Mouse (Mus musculus): ENCODE data around the gene Pold2. TPM values are rescaled to one million over a fixed set of nuclear protein-coding genes. Genes with fewer than 3 reads are reported as not detected.

The Pold2 gene
- polyA plus RNA-seq, 1 experiment from 2014 or later: 58.8 TPM

GRCm38 (mm10) chr11:5841751-5842150, 36.3 kb downstream of the Pold2 start:
- ATAC-seq (ENCODE audit: insufficient read depth): no peak
- no peaks in the 10 kb centered on the region for H3K36me3 ChIP-seq (replicated peaks)

GRCm38 (mm10) chr11:5840346-5840745, 37.7 kb downstream of the Pold2 start:
- no peak overlapping the region for H3K27ac ChIP-seq (replicated peaks)
- H3K4me1 ChIP-seq (replicated peaks): peaks cover 22% of the 10 kb centered on the region
- H3K27me3 ChIP-seq: no peaks in the 10 kb centered on the region
- H3K36me3 ChIP-seq (replicated peaks): no peaks in the 10 kb centered on the region
- H3K9ac ChIP-seq: no peak overlapping the region
- 70% methylated on average over 7 of the region's 7 CpGs for WGBS (ENCODE audit: insufficient replicate concordance)
- H3K4me2 ChIP-seq: no peak overlapping the region
- no peak overlapping the region for H3K4me3 ChIP-seq (replicated peaks)
- ATAC-seq (ENCODE audit: insufficient read depth): no peak
- H3K9me3 ChIP-seq (replicated peaks): no peaks in the 10 kb centered on the region

More at GRCm38 (mm10) chr11:5841751-5842150, 36.3 kb downstream of the Pold2 start:
- Histone ChIP-seq H3K9ac (no peak overlapping the region), H3K4me1 (replicated peaks) (peaks cover 14% of the 10 kb centered on the region), H3K27me3 (no peaks in the 10 kb centered on the region), H3K9me3 (replicated peaks) (no peaks in the 10 kb centered on the region), H3K4me2 (no peak overlapping the region), H3K4me3 (replicated peaks) (no peak overlapping the region), H3K27ac (replicated peaks) (no peak overlapping the region)
- 65% methylated on average over 2 of the region's 2 CpGs for WGBS (ENCODE audit: insufficient replicate concordance)

GRCm38 (mm10) chr11:5837251-5838246, 40.5 kb downstream of the Pold2 start, which contains the start of gene Polm:
Gene Polm (minus strand): TSS chr11:5838016.
- peaks cover 5% of the 10 kb centered on the region; the same call in 1 of the 2 replicates for H3K36me3 ChIP-seq (replicated peaks)
- H3K9me3 ChIP-seq (replicated peaks): no peaks in the 10 kb centered on the region
- 1% methylated on average over 63 of the region's 63 CpGs for WGBS (ENCODE audit: insufficient replicate concordance)
- peaks cover 22% of the 10 kb centered on the region for H3K4me1 ChIP-seq (replicated peaks)
- ATAC-seq (ENCODE audit: insufficient read depth): peak; percentile 95
- peak within 1 kb of the TSS; percentile 73 for H3K4me3 ChIP-seq (replicated peaks)
- peak within 1 kb of the TSS; percentile 71 for H3K9ac ChIP-seq
- H3K27me3 ChIP-seq: no peaks in the 10 kb centered on the region
- H3K27ac ChIP-seq (replicated peaks): peak within 1 kb of the TSS; percentile 74
- peak within 1 kb of the TSS; percentile 97 for H3K4me2 ChIP-seq

- 88% methylated on average over 1 of the region's 1 CpGs for WGBS (ENCODE audit: insufficient replicate concordance)
- peaks cover 5% of the 10 kb centered on the region; the same call in 1 of the 2 replicates for H3K36me3 ChIP-seq (replicated peaks)
- no peaks in the 10 kb centered on the region for H3K9me3 ChIP-seq (replicated peaks)
- ATAC-seq (ENCODE audit: insufficient read depth): no peak
- no peaks in the 10 kb centered on the region for H3K27me3 ChIP-seq
- H3K27ac ChIP-seq (replicated peaks): no peak overlapping the region
- H3K4me2 ChIP-seq: 0 out of 2 replicates have a peak overlapping the region, but pooled peaks have one; percentile 10
- H3K9ac ChIP-seq: no peak overlapping the region
- no peak overlapping the region for H3K4me3 ChIP-seq (replicated peaks)
- peaks cover 22% of the 10 kb centered on the region for H3K4me1 ChIP-seq (replicated peaks)
Observed at GRCm38 (mm10) chr11:5836126-5836525, 42.0 kb downstream of the Pold2 start.

- H3K9me3 ChIP-seq (replicated peaks): no peaks in the 10 kb centered on the region
- H3K4me1 ChIP-seq (replicated peaks): peaks cover 22% of the 10 kb centered on the region
- WGBS (ENCODE audit: insufficient replicate concordance): 78% methylated on average over 7 of the region's 7 CpGs
- no peak overlapping the region for H3K4me2 ChIP-seq
- H3K4me3 ChIP-seq (replicated peaks): no peak overlapping the region
- no peaks in the 10 kb centered on the region for H3K27me3 ChIP-seq
- ATAC-seq (ENCODE audit: insufficient read depth): no peak
- no peak overlapping the region for H3K9ac ChIP-seq
- peaks cover 10% of the 10 kb centered on the region; the same call in 1 of the 2 replicates for H3K36me3 ChIP-seq (replicated peaks)
- no peak overlapping the region for H3K27ac ChIP-seq (replicated peaks)
Observed at GRCm38 (mm10) chr11:5835057-5835456, 43.0 kb downstream of the Pold2 start.

- Histone ChIP-seq H3K27me3 (no peaks in the 10 kb centered on the region), H3K9ac (no peak overlapping the region), H3K27ac (replicated peaks) (no peak overlapping the region), H3K4me2 (no peak overlapping the region), H3K36me3 (replicated peaks) (peaks cover 10% of the 10 kb centered on the region; the same call in 1 of the 2 replicates), H3K4me1 (replicated peaks) (peaks cover 24% of the 10 kb centered on the region), H3K9me3 (replicated peaks) (no peaks in the 10 kb centered on the region), H3K4me3 (replicated peaks) (no peak overlapping the region)
- WGBS (ENCODE audit: insufficient replicate concordance): 70% methylated on average over 9 of the region's 9 CpGs
- ATAC-seq (ENCODE audit: insufficient read depth): no peak
Observed at GRCm38 (mm10) chr11:5834506-5834905, 43.6 kb downstream of the Pold2 start.

GRCm38 (mm10) chr11:5829327-5829726, 48.8 kb downstream of the Pold2 start:
- no peaks in the 10 kb centered on the region for H3K27me3 ChIP-seq
- peaks cover 22% of the 10 kb centered on the region for H3K36me3 ChIP-seq (replicated peaks)
- H3K4me3 ChIP-seq (replicated peaks): no peak overlapping the region
- ATAC-seq (ENCODE audit: insufficient read depth): no peak
- H3K4me2 ChIP-seq: no peak overlapping the region
- 69% methylated on average over 12 of the region's 12 CpGs for WGBS (ENCODE audit: insufficient replicate concordance)
- H3K27ac ChIP-seq (replicated peaks): no peak overlapping the region
- H3K9ac ChIP-seq: no peak overlapping the region
- no peaks in the 10 kb centered on the region for H3K9me3 ChIP-seq (replicated peaks)
- peaks cover 10% of the 10 kb centered on the region for H3K4me1 ChIP-seq (replicated peaks)

GRCm38 (mm10) chr11:5828509-5829191, 49.4 kb downstream of the Pold2 start:
- Histone ChIP-seq H3K36me3 (replicated peaks) (peaks cover 21% of the 10 kb centered on the region), H3K27ac (replicated peaks) (no peak overlapping the region), H3K9ac (no peak overlapping the region), H3K9me3 (replicated peaks) (no peaks in the 10 kb centered on the region), H3K4me1 (replicated peaks) (peaks cover 10% of the 10 kb centered on the region), H3K27me3 (no peaks in the 10 kb centered on the region), H3K4me2 (no peak overlapping the region), H3K4me3 (replicated peaks) (no peak overlapping the region)
- no peak for ATAC-seq (ENCODE audit: insufficient read depth)
- WGBS (ENCODE audit: insufficient replicate concordance): 76% methylated on average over 11 of the region's 11 CpGs

- ATAC-seq (ENCODE audit: insufficient read depth): no peak
- Histone ChIP-seq H3K4me2 (no peak overlapping the region), H3K9me3 (replicated peaks) (no peaks in the 10 kb centered on the region), H3K36me3 (replicated peaks) (peaks cover 18% of the 10 kb centered on the region), H3K27me3 (no peaks in the 10 kb centered on the region), H3K4me3 (replicated peaks) (no peak overlapping the region), H3K27ac (replicated peaks) (no peak overlapping the region), H3K4me1 (replicated peaks) (peaks cover 10% of the 10 kb centered on the region), H3K9ac (no peak overlapping the region)
- WGBS (ENCODE audit: insufficient replicate concordance): 66% methylated on average over 5 of the region's 5 CpGs
Observed at GRCm38 (mm10) chr11:5827931-5828330, 50.2 kb downstream of the Pold2 start.

- H3K27me3 ChIP-seq: no peaks in the 10 kb centered on the region
- ATAC-seq (ENCODE audit: insufficient read depth): no peak
- no peak overlapping the region for H3K27ac ChIP-seq (replicated peaks)
- peaks cover 13% of the 10 kb centered on the region for H3K36me3 ChIP-seq (replicated peaks)
- no peak overlapping the region for H3K9ac ChIP-seq
- H3K4me3 ChIP-seq (replicated peaks): no peak overlapping the region
- no peak overlapping the region for H3K4me2 ChIP-seq
- no peaks in the 10 kb centered on the region for H3K9me3 ChIP-seq (replicated peaks)
- peaks cover 10% of the 10 kb centered on the region for H3K4me1 ChIP-seq (replicated peaks)
Observed at GRCm38 (mm10) chr11:5825432-5825831, 52.7 kb downstream of the Pold2 start.
